Mouse (Mus musculus): ENCODE measurements around the gene Cldn13.

Cldn13 gene

GRCm38 (mm10) chr5:134892717-134893116, 22.6 kb downstream of the Cldn13 start:
- no peak for DNase-seq (ENCODE audit: low spot score)

DNA sequence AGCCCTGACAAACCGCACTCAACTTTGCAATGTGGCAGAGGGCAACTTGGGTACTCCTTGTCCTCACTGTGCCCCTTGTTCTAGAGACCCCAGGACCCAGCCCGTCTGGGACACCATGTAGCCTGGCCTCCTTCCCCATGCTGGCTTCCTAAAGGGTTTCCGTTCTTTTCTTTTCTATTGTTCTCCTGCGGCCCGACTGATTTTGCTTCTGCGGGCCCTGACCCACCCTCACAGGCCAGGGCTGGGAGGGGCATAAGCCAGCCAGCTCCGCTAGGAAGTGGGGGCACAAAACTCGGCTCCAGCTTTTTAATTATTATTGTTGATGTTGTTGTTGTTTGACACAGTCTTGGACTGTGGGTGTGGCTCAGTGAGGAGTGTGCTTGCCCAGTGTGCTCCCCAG, 23.8 kb downstream of the Cldn13 start:
- DNase-seq (ENCODE audit: low spot score): no peak

- no peak for DNase-seq (ENCODE audit: low spot score)
Observed at GRCm38 (mm10) chr5:134890601-134891054, 24.7 kb downstream of the Cldn13 start.

GRCm38 (mm10) chr5:134888505-134888904, 26.8 kb downstream of the Cldn13 start:
- DNase-seq (ENCODE audit: low spot score): no peak

DNA sequence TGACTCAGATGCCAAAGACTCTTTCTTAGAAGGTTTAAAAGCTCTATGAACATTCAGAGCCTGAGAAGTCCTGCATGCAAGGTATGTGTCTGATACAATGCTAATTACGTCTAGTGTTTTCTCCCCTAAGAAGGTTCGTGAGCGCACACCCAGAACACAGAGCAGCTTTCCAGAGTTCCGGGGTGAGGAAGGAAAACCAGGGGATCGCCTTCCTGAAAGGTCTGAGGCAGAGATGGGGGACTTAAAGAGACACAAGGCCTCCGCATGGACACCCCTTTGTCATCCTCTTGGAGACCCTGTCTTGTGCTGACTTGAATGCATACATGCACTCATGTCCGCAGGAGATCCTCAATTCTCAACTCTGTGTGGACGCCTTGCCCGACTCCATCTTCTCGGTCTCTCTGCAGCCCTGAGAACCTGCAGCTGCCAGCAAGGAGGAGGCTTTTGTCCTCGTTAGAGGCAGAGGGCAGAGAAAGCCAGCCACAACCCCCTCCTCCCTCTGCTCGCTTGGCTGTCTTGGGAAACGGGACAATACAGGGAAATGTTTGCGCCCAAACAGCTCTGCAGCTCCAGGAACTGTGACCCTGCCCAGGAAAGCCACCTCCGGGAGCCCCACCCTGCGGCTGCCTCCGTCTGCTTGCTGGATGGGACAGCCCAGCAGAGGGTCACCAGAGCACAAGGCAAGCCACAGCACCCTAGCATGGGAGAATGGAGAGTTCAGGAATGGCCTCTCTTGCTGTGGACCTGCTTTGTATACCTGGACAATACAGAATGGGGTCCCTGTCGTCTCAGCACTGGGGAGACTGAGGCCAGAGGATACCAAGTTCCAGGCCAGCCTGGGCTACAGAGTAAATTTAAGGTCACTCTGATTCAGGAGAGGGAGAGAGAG, 27.6 kb downstream of the Cldn13 start:
- DNase-seq (ENCODE audit: low spot score): no peak

DNA sequence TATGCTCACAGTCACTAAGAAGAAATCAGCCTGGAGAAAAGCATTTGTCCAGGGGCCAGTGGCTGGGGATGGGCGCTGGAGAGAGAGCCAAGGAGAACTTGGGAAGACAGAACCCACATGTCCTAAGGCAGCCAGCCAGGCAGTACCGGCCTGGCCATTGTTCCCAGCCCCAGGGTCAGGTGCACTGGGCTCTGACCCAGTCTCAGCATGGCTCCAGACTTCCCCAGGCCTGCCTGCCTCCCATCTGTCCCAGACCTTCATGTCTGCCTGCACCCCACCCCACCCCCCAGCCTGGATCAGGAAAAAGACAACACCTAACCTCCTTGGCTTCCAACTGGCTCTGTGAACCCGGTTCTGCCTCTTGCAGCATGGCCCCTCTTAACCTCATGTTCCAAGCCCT, 32.2 kb downstream of the Cldn13 start:
- DNase-seq (ENCODE audit: low spot score): no peak

DNA sequence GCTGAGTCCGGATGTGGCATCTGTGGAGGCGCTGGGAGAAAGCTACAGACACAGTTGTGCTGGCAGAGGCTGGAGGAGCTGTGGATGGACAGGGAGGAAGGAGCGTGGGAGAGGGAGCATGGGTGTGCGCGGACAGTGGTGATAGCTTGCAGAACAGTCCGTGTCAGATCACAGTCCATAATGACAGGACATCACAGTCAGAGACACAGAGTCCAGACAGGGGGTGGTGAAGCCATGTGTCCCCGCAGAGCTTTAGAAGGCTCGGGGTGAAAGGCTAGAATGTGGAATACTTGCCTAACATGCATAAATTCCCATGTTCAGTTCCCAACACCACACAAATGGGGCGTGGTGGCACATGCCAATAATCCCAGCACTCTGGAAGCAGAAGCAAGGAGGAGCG, 38.5 kb downstream of the Cldn13 start:
- DNase-seq (ENCODE audit: low spot score): no peak

- DNase-seq (ENCODE audit: low spot score): no peak
Observed at GRCm38 (mm10) chr5:134875245-134875644, 40.1 kb downstream of the Cldn13 start.

- DNase-seq (ENCODE audit: low spot score): no peak
Observed at GRCm38 (mm10) chr5:134873956-134874879, 41.1 kb downstream of the Cldn13 start.

- DNase-seq (ENCODE audit: low spot score): no peak
Observed at GRCm38 (mm10) chr5:134873034-134873433, 42.3 kb downstream of the Cldn13 start.

DNA sequence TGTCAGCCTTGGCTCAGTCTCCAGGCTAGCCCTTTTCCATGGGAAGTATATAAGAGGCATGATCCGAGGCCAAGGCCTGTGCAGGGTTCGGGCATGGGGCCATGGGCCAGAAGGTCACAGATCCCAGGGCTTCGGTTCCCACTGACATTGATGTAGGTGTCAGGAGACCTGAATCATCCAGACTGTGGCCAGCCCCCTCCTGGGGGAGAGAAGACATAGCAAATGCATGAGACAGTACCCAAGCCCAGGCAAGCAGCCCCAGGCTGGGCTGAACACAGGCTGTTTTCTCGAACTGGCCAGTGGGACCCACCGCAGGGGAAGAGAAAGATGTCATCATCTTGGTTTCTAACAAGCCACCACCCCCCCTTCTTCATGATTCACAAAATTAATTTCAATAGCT, 42.7 kb downstream of the Cldn13 start:
- DNase-seq (ENCODE audit: low spot score): no peak

DNA sequence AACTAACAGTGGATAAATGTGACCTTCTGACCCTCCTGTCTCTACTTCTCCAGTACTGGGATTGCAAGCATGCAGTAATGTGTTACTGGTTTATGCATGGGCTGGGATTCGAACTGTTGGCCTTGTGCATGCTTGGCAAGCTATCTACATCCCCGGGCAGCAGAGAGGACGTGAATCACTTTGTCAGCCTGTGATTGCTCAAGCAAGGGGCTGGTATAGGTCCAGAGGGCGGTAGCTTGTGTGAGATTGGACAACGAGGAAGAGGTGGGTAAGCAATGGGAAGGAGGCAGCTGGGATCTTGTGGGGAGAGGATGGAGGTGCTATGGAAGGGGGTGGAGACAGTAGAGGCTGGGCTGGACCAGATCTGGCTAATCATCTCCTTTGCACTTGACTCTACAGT, 46.8 kb downstream of the Cldn13 start:
- DNase-seq (ENCODE audit: low spot score): no peak

DNA sequence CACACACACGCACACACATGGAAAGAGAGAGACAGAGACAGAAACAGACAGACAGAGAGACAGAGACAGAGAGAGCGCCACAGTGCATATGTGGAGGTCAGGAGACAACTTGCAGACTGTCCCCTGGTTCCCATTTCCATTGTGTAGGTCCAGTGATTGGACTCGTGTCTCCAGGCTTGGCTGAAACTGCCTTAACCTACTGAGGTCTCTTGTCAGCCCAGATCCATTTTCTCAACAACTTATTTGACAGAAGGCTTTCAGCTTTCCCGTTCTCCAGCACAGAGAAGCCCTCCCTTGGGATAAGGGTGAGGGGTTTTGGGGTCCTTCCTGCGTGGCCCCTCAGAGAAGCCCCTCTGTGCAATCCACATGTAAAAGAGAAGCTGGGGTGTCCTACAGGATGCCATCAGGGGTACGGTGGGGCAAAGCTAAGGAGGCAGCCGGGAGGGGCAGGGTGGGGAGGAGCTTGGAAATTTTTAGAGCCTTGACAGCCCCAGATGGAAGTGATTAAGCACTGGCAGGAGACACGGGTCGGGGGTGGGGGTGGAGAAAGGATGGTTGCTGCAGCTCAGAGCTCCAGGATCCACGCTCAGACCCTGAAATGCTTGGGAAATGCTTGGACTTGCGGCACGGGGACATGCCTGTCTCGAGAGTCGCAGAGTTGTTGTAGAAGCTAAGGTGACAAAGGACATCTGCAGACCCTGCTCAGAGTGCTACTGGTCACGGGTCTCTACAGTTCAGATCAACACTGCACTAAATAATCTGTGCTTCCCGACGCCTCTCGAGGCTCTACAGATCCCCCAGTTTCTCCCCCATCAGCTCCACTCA, 47.8 kb downstream of the Cldn13 start:
- DNase-seq (ENCODE audit: low spot score): no peak

DNA sequence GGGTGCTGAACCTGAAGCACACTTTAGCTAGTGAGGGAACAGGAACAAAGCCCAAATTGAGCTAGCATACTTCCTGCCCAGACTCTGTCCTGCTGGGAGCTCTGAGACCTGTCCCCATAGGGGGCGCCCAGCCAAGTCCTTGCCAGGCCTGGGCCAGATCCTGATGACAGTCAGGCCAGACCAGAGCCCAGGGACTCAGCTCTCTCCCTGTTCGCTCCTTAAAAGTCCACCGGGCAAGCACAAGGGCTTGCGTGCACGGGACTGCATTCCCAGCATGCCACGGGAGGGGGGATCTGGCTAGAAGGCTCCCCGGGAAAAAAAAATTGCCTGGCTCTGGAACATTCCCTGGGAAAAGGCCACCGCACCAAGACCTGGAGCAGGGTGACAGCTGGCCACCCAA, 50.2 kb downstream of the Cldn13 start:
- no peak for DNase-seq (ENCODE audit: low spot score)

Data from layer of hippocampus, adult 9-10 months (tissue).